Mouse (Mus musculus): Measurements from ENCODE around the gene Ranbp1. TPM values are rescaled to one million over a fixed set of nuclear protein-coding genes. Genes with fewer than 3 reads are reported as not detected.

Ranbp1 gene
- total and polyA plus RNA-seq, 2 experiments from 2014 or later = 65.1 to 210 TPM

DNA sequence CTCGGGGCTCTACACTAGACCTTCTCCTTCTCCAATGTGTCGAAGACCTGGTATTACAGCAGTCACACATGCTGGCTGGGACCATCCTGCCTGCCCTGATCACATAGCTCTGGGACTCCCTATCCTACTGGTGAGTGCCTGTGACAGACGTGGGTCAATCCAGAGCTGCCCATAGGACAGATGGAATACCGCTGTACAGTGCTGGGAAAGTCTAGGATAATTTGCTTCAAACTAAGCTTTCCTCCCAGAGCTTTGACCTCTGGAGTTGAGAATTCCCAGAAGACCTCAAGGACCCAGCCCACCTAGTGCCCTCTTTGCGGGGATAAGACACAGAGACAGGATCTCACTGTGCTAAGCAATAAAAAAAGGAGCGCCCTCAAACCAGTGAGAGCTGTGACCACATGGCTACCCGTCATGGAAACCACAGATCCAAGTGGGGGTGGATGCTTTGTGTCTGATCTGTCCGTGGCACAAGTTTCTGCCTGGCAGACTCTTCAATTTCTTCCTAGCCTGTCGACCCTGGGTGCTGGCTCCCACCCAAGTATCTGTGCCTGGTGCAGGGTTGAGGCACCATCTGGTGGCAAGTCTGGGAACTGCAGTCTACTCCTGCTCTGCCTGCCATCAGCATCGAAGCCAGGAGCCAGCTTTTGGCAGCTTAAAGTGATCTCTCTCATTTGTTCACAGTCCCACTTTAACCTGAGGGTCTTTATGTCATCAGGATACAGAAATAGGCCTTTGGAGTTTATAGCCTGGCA lies 36.9 kb downstream of the Ranbp1 start:
- Histone ChIP-seq H3K4me3 (ENCODE audit: low read depth, low read length) (no peak overlapping the region), H3K9ac (replicated peaks; ENCODE audit: low read depth, low read length) (no peak overlapping the region), H3K27me3 (ENCODE audit: control insufficient read depth, insufficient read depth, low read length) (no peaks in the 10 kb centered on the region), H3K4me1 (ENCODE audit: control insufficient read depth, insufficient read depth) (peaks cover 13% of the 10 kb centered on the region), H3K4me2 (ENCODE audit: low read depth, low read length) (no peak overlapping the region), H3K36me3 (replicated peaks; ENCODE audit: control insufficient read depth, insufficient read depth, low read length) (no peaks in the 10 kb centered on the region), H3K27ac (ENCODE audit: low read depth) (no peak overlapping the region), H3K9me3 (replicated peaks; ENCODE audit: control insufficient read depth, low read length) (no peaks in the 10 kb centered on the region)
- peak; percentile 71 for DNase-seq (ENCODE audit: low spot score)
- 43% methylated on average over 10 of the region's 10 CpGs for WGBS
- 0 out of 2 replicates have a peak, but pooled peaks have one; percentile 18 for ATAC-seq (ENCODE audit: insufficient read depth, low read depth)
- TF ChIP-seq CTCF (IDR thresholded peaks at IDR 0.05; ENCODE audit: low read depth) (peak; percentile 99), EP300 (IDR thresholded peaks at IDR 0.05; ENCODE audit: low read depth) (no peak)

- Histone ChIP-seq H3K4me3 (ENCODE audit: low read depth, low read length) (no peak overlapping the region), H3K27ac (ENCODE audit: low read depth) (no peak overlapping the region), H3K9me3 (replicated peaks; ENCODE audit: control insufficient read depth, low read length) (no peaks in the 10 kb centered on the region), H3K27me3 (ENCODE audit: control insufficient read depth, insufficient read depth, low read length) (no peaks in the 10 kb centered on the region), H3K4me2 (ENCODE audit: low read depth, low read length) (no peak overlapping the region), H3K36me3 (replicated peaks; ENCODE audit: control insufficient read depth, insufficient read depth, low read length) (no peaks in the 10 kb centered on the region), H3K9ac (replicated peaks; ENCODE audit: low read depth, low read length) (no peak overlapping the region), H3K4me1 (ENCODE audit: control insufficient read depth, insufficient read depth) (peaks cover 13% of the 10 kb centered on the region)
- peak; percentile 33 for DNase-seq (ENCODE audit: low spot score)
- ATAC-seq (ENCODE audit: insufficient read depth, low read depth) = peak; percentile 38; the same call in 1 of the 2 replicates
- 18% methylated on average over 8 of the region's 8 CpGs for WGBS
- no peak for TF ChIP-seq EP300 (IDR thresholded peaks at IDR 0.05; ENCODE audit: low read depth)
- peak; percentile 78 for TF ChIP-seq CTCF (IDR thresholded peaks at IDR 0.05; ENCODE audit: low read depth)
Measured at GRCm38 (mm10) chr16:18210701-18211416, 37.7 kb downstream of the Ranbp1 start.

DNA sequence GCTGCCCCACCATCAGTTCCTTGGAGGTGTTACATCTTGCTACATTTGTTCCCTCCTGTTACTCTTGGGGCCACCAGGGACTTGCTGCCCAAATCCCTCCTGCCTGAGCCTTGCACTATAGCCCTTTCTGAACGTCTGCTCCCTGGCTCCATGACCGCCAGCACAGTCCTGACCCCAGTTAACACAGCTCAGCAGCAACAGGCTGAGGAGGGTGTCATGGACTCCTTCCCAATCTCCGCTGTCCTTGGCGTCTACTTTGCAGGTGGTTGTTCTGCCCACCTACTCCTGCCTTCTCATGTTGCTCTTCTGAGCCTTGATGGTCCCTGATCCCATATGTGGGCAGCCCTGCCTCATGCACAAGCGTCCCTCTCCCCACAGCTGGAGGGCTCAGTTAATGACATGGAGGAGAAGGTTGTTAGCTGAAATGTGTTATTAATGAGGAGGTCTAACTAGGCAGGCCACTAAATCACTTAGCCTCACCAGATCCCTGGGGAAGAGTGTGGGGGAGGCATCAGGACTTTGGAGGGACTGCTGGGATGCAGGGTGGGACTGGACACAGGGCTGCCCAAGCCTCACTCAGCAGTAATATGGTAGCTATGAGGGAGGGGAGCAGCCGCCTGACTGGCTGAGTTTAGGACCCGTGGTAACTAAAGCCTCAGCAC lies 45.0 kb downstream of the Ranbp1 start:
- Histone ChIP-seq H3K4me2 (ENCODE audit: low read depth, low read length) (no peak overlapping the region), H3K4me3 (ENCODE audit: low read depth, low read length) (no peak overlapping the region), H3K4me1 (ENCODE audit: control insufficient read depth, insufficient read depth) (no peaks in the 10 kb centered on the region), H3K27me3 (ENCODE audit: control insufficient read depth, insufficient read depth, low read length) (no peaks in the 10 kb centered on the region), H3K9ac (replicated peaks; ENCODE audit: low read depth, low read length) (no peak overlapping the region), H3K9me3 (replicated peaks; ENCODE audit: control insufficient read depth, low read length) (no peaks in the 10 kb centered on the region), H3K36me3 (replicated peaks; ENCODE audit: control insufficient read depth, insufficient read depth, low read length) (no peaks in the 10 kb centered on the region), H3K27ac (ENCODE audit: low read depth) (no peak overlapping the region)
- no peak for TF ChIP-seq CTCF (IDR thresholded peaks at IDR 0.05; ENCODE audit: low read depth)
- TF ChIP-seq EP300 (IDR thresholded peaks at IDR 0.05; ENCODE audit: low read depth) = no peak
- ATAC-seq (ENCODE audit: insufficient read depth, low read depth) (no peak), DNase-seq (ENCODE audit: low spot score) (no peak)
- 67% methylated on average over 7 of the region's 7 CpGs for WGBS

DNA sequence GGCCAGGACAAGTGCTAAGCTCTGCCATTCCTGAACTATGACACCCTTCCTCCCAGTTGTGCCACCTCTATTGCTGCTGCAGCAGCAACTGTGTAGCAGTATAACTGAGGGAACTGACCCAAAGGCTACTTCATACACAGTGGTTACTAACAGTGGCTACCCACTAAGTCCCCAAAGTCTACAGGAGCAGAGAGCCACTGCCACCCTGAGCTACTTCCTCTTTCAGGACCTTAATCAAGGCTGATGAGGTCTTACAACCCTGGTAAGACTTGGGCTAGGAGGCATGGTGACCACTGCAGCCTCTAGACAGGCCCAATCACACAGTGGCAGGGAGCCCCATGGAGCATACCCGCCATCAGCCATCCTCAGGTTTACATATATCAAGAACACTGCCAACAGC lies 46.5 kb downstream of the Ranbp1 start:
- H3K36me3 ChIP-seq (replicated peaks; ENCODE audit: control insufficient read depth, insufficient read depth, low read length) = no peaks in the 10 kb centered on the region
- 100% methylated on average over 1 of the region's 1 CpGs for WGBS
- H3K4me3 ChIP-seq (ENCODE audit: low read depth, low read length) = no peak overlapping the region
- no peaks in the 10 kb centered on the region for H3K4me1 ChIP-seq (ENCODE audit: control insufficient read depth, insufficient read depth)
- H3K27me3 ChIP-seq (ENCODE audit: control insufficient read depth, insufficient read depth, low read length) = no peaks in the 10 kb centered on the region
- DNase-seq (ENCODE audit: low spot score) (no peak), ATAC-seq (ENCODE audit: insufficient read depth, low read depth) (no peak)
- H3K27ac ChIP-seq (ENCODE audit: low read depth) = no peak overlapping the region
- H3K4me2 ChIP-seq (ENCODE audit: low read depth, low read length) = no peak overlapping the region
- H3K9ac ChIP-seq (replicated peaks; ENCODE audit: low read depth, low read length) = no peak overlapping the region
- H3K9me3 ChIP-seq (replicated peaks; ENCODE audit: control insufficient read depth, low read length) = no peaks in the 10 kb centered on the region
- TF ChIP-seq CTCF (IDR thresholded peaks at IDR 0.05; ENCODE audit: low read depth) = no peak
- TF ChIP-seq EP300 (IDR thresholded peaks at IDR 0.05; ENCODE audit: low read depth) = no peak

DNA sequence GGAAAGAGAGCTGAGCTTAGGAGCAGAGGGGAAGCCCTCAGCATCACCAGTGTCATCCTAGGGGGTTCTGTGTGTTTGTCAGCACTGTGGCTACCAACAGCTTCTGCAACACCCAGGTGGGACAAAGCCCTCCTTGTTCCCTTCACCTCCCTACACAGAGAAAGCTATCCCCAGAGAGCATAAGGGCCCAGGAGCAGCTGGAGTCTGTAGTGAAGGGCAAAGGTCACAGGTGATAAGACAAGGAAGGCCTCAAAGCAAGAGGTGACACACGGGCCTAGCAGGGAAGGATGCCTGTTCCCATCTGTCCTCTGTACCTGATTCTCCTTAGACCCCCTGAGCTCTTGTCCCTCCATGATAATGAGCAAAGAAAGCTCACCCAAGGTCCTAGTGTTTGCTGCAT lies 46.9 kb downstream of the Ranbp1 start:
- no peaks in the 10 kb centered on the region for H3K27me3 ChIP-seq (ENCODE audit: control insufficient read depth, insufficient read depth, low read length)
- TF ChIP-seq EP300 (IDR thresholded peaks at IDR 0.05; ENCODE audit: low read depth) = no peak
- no peak for TF ChIP-seq CTCF (IDR thresholded peaks at IDR 0.05; ENCODE audit: low read depth)
- no peak overlapping the region for H3K27ac ChIP-seq (ENCODE audit: low read depth)
- DNase-seq (ENCODE audit: low spot score) = no peak
- no peak overlapping the region for H3K9ac ChIP-seq (replicated peaks; ENCODE audit: low read depth, low read length)
- no peak overlapping the region for H3K4me2 ChIP-seq (ENCODE audit: low read depth, low read length)
- no peaks in the 10 kb centered on the region for H3K36me3 ChIP-seq (replicated peaks; ENCODE audit: control insufficient read depth, insufficient read depth, low read length)
- no peak overlapping the region for H3K4me3 ChIP-seq (ENCODE audit: low read depth, low read length)
- H3K4me1 ChIP-seq (ENCODE audit: control insufficient read depth, insufficient read depth) = no peaks in the 10 kb centered on the region
- ATAC-seq (ENCODE audit: insufficient read depth, low read depth) = no peak
- no peaks in the 10 kb centered on the region for H3K9me3 ChIP-seq (replicated peaks; ENCODE audit: control insufficient read depth, low read length)
- WGBS = 36% methylated on average over 1 of the region's 1 CpGs

Measured in heart, postnatal 0 days (tissue).